Mouse (Mus musculus) bone marrow, adult 2 months (tissue): ENCODE results near the gene Nab2.

ENCODE experiments used
- CTCF ChIP-seq: fragments of 200-500 bp; IDR thresholded peaks from 2 replicates; pipeline ENCODE4 v1.5.1; 2011; ENCODE audit warnings: low read length, control low read depth; ENCODE audit not compliant: control insufficient read depth, insufficient read depth
- POLR2A ChIP-seq: fragments of 200-500 bp; IDR thresholded peaks from 2 replicates; pipeline ENCODE4 v1.6.1; 2011; ENCODE audit warnings: low read depth, mild to moderate bottlenecking, control low read depth, low read length, borderline replicate concordance; ENCODE audit not compliant: control insufficient read depth

- TF ChIP-seq CTCF (no peak), POLR2A (no peak)
These were observed 14.5 kb upstream of the Nab2 start for GRCm38 (mm10) chr10:127682886-127683285.
